Mouse (Mus musculus): ENCODE measurements around the gene Sp1.

DNA sequence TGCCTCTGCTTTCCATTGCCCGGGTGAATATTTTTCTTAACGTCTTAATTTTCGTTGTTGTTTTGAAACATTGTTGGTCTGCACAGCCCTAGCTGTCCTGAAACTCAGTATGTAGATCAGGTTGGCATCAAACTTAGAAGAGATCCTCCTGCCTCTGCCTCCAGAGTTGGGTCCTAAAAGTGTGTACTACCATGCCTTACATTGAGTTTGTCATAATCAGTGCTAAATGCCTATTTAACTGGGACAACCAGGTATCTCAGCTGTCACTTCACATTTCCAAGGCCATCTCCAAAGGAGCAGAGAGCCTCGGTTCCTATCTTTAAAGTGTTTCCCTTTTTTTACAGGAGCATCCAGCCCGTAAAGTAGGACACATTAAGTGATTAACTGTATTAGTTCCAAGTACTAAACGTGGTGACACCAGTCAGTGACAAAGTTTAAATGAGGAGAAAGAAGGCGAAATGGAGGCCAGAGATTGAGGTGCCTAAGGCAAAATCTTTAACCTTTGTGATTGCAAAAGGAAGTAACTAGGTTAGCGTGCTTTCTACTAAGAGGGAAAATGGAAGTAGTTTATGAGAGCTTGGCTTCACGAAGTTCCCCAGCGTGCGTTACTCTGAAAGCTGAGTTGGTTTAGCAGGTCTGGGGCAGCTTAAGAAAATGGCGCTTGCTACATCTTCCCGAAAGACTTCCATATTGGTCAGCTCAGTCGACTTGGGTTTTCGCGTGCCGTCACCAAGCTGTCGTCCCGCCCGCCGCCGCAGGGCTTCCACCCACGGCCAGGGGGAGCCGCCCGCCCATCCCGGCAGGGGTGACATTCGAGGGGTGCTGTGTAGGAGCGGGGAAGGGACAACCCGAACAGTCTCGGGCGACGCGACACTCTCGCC is 1.1 kb upstream of the Sp1 start:
- TF ChIP-seq GATA1 (IDR thresholded peaks at IDR 0.05; ENCODE audit: borderline replicate concordance, low read length) (no peak), FLI1 (IDR thresholded peaks at IDR 0.05; ENCODE audit: low read length) (no peak)
